1 mouse cellular context compared by ENCODE assay signal in the genomic region with DNA sequence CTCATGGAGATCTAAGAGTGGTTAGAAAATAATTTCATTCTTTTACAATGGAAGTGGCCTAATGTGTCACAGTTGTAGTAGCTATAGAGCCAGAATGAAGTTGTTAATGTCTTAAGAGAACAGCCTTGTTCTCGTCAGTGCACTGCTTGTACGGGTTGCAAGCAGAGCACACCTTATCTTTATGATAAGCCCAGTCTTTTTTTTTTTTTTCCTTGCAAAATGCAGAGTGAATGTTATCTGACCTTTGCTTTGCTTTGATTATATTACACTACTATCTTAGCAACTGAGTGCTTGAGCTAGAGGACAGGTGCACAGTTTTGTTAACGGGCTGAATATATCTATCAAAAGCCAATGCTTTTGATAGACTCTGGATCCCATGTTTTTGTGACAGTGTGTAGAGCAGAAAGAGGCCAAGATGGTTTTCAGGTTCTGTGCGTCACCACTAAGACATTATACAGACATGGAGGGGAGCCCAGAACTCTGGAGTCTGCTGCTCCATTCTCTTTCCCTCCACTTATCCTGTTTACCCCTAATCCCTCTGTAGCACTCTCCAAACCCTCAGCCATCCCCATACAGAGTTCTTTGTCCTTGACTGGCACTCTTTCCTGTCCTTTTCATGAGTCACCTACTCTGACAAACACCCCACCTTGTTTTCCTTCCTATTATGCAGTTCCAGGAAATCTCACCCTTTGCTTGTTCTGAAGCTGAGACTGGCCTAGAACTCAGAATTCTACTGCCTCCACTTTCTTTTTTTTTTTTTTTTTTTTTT.
A peak's percentile ranks its signal among the peaks of the same experiment; 100 is the strongest.
TF ChIP-seq lines count a peak whose summit lies in the region.

No protein-coding gene starts in this region.

TF ChIP-seq in MEL, 35 proteins besides CTCF, POLR2A, EP300 and RAD21 (continued from another document):
- TF ChIP-seq ETS1 (IDR thresholded peaks at IDR 0.05; ENCODE audit: low read depth, low read length) (0 out of 2 replicates have a peak, but pooled peaks have one; percentile 21), ZNF384 (IDR thresholded peaks at IDR 0.05; ENCODE audit: low read depth, low read length) (peak; percentile 93), RCOR1 (IDR thresholded peaks at IDR 0.05; ENCODE audit: low read depth, low read length) (peak; percentile 91), GABPA (IDR thresholded peaks at IDR 0.05; ENCODE audit: low read depth, low read length) (no peak), TCF12 (IDR thresholded peaks at IDR 0.05; ENCODE audit: low read depth, low read length) (peak; percentile 64; the same call in 1 of the 2 replicates), SMC3 (IDR thresholded peaks at IDR 0.05; ENCODE audit: low read depth, low read length) (no peak), GATA1 (IDR thresholded peaks at IDR 0.05; ENCODE audit: low read depth, low read length) (peak; percentile 72)
TF ChIP-seq in MEL: peak in this region for 5.
